ENCODE assay signal across 12 mouse cellular contexts in the genomic region with DNA sequence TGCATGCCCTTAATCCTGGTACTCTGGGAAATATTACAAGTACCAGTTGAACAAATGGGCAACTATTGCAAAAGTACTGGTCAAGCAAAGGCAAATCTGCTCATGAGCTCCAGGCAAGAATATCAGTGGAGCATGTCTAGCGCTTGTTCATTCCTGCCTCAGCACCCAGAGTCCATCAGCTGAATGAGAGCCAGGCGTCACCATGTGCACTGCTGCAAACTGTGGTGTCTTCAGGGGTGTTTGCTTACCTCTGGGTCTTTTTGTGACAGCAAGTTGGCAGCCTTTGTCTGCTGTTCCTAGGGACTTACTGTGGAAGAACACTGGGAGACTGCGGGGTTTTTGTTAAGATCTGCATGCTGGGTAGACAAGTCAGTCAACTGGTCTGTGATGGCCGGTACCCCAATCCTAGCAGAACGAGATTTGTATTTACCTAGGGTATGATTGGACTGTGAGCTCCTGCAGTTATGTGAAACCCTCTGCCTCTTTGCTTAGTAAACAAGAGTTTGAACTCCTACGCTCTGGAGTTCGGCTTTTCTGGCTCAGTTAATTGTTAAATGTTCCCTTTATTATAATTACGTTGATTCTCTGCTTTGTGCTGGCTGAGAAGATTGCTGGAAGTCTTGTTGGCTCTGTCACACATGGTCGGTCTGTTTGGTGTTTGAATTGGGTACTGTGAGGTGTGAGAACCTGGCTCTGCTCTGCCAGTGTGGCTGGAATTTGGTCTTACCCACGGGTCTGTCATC.
DNase-seq lines count a peak whose midpoint lies in the region; ATAC-seq and TF ChIP-seq lines count a peak whose summit lies in the region.
"Had no signal": no experiment of that assay in that cellular context is flagged by ENCODE, and none has a peak within 500 bp of the region (broad histone marks: within the 10 kb centered on the region; RNA-seq: fewer than 3 reads in every experiment).

No protein-coding gene starts in this region.

- DNase-seq in lung, postnatal 10 days, result peak; percentile 50
- DNase-seq in lung, postnatal 14 days, result no peak
- no peak for DNase-seq in left cerebral cortex, postnatal 36 days (ENCODE audit: low spot score in 2 of 2)
- DNase-seq: gastrocnemius, postnatal 25 days; heart, postnatal 14 days; layer of hippocampus, postnatal 36 days; right cerebral cortex, adult 18-20 months; thymus, adult 18-20 months had no signal

- no peak for TF ChIP-seq CTCF in olfactory bulb, adult 2 months (IDR thresholded peaks at IDR 0.05; ENCODE audit: insufficient read depth, low read depth, low read length)

- no peaks in the 10 kb centered on the region for H3K9me3 ChIP-seq in intestine, embryonic 15.5 days
- no peaks in the 10 kb centered on the region for H3K9me3 ChIP-seq in kidney, embryonic 15.5 days (replicated peaks)
- H3K9me3 ChIP-seq in heart, embryonic 12.5 days (replicated peaks), result no peaks in the 10 kb centered on the region

- peaks cover 3% of the 10 kb centered on the region; the same call in 1 of the 2 replicates for H3K36me3 ChIP-seq in intestine, embryonic 15.5 days
- peaks cover 20% of the 10 kb centered on the region for H3K36me3 ChIP-seq in kidney, embryonic 15.5 days
- peaks cover 15% of the 10 kb centered on the region for H3K36me3 ChIP-seq in heart, embryonic 12.5 days

- no peak for TF ChIP-seq POLR2A in olfactory bulb, adult 2 months (IDR thresholded peaks at IDR 0.05; ENCODE audit: insufficient read depth, low read depth, low read length)

- 64% methylated on average over 10 of the region's 10 CpGs for WGBS in intestine, embryonic 15.5 days
- WGBS in kidney, embryonic 15.5 days, result 65% methylated on average over 10 of the region's 10 CpGs
- WGBS in olfactory bulb, adult 2 months, result 22% methylated on average over 10 of the region's 10 CpGs
- 92% methylated on average over 10 of the region's 10 CpGs for WGBS in heart, embryonic 12.5 days

- no peak overlapping the region for H3K4me3 ChIP-seq in intestine, embryonic 15.5 days (replicated peaks)
- no peak overlapping the region for H3K4me3 ChIP-seq in kidney, embryonic 15.5 days (replicated peaks)
- H3K4me3 ChIP-seq in olfactory bulb, adult 2 months (ENCODE audit: insufficient read depth, low read depth, low read length), result no peak overlapping the region
- H3K4me3 ChIP-seq in heart, embryonic 12.5 days, result no peak overlapping the region

- peaks cover 14% of the 10 kb centered on the region for H3K4me1 ChIP-seq in intestine, embryonic 15.5 days (replicated peaks)
- H3K4me1 ChIP-seq in kidney, embryonic 15.5 days, result peaks cover 28% of the 10 kb centered on the region
- peaks cover 8% of the 10 kb centered on the region for H3K4me1 ChIP-seq in olfactory bulb, adult 2 months (ENCODE audit: control insufficient read depth, insufficient read depth, low read length)
- H3K4me1 ChIP-seq in heart, embryonic 12.5 days (replicated peaks), result peaks cover 35% of the 10 kb centered on the region

- 0 out of 2 replicates have a peak overlapping the region, but pooled peaks have one; percentile 17 for H3K27ac ChIP-seq in intestine, embryonic 15.5 days
- peak overlapping the region; percentile 81 for H3K27ac ChIP-seq in kidney, embryonic 15.5 days
- peak overlapping the region; percentile 38; the same call in 1 of the 2 replicates for H3K27ac ChIP-seq in olfactory bulb, adult 2 months (ENCODE audit: insufficient read depth, low read depth, low read length)
- no peak overlapping the region for H3K27ac ChIP-seq in heart, embryonic 12.5 days (ENCODE audit: poor library complexity, severe bottlenecking)

- intact Hi-C loops in left cerebral cortex, postnatal 36 days (cut with DNase I), result no loop called here

- H3K9ac ChIP-seq in intestine, embryonic 15.5 days, result no peak overlapping the region
- no peak overlapping the region for H3K9ac ChIP-seq in kidney, embryonic 15.5 days
- H3K9ac ChIP-seq in heart, embryonic 12.5 days, result no peak overlapping the region

- no peak for ATAC-seq in intestine, embryonic 15.5 days
- ATAC-seq in kidney, embryonic 15.5 days (replicated peaks; ENCODE audit: low FRiP score), result peak; percentile 67
- no peak for ATAC-seq in heart, embryonic 12.5 days (ENCODE audit: insufficient number of reproducible peaks, low FRiP score)

- no peaks in the 10 kb centered on the region for H3K27me3 ChIP-seq in intestine, embryonic 15.5 days (replicated peaks)
- H3K27me3 ChIP-seq in kidney, embryonic 15.5 days, result no peaks in the 10 kb centered on the region
- H3K27me3 ChIP-seq in heart, embryonic 12.5 days (replicated peaks), result no peaks in the 10 kb centered on the region

- no peak overlapping the region for H3K4me2 ChIP-seq in intestine, embryonic 15.5 days (replicated peaks)
- H3K4me2 ChIP-seq in kidney, embryonic 15.5 days, result peak overlapping the region; percentile 19; the same call in 1 of the 2 replicates
- no peak overlapping the region for H3K4me2 ChIP-seq in heart, embryonic 12.5 days
